Mouse (Mus musculus): Measurements from ENCODE around the gene Rwdd3. TPM values are rescaled to one million over a fixed set of nuclear protein-coding genes. Genes with fewer than 3 reads are reported as not detected.

Rwdd3 gene
- polyA plus RNA-seq, 1 experiment from 2014 or later, result 3.2 TPM

- H3K27me3 ChIP-seq (ENCODE audit: insufficient read depth, poor library complexity, severe bottlenecking), result no peaks in the 10 kb centered on the region
- no peak overlapping the region for H3K4me3 ChIP-seq
- WGBS, result 83% methylated on average over 9 of the region's 9 CpGs
- no peaks in the 10 kb centered on the region for H3K9me3 ChIP-seq
- H3K36me3 ChIP-seq, result no peaks in the 10 kb centered on the region
- DNase-seq (ENCODE audit: low spot score), result no peak
- peaks cover 15% of the 10 kb centered on the region for H3K4me1 ChIP-seq (replicated peaks)
- H3K27ac ChIP-seq, result no peak overlapping the region
Observed at GRCm38 (mm10) chr3:121174248-121174945, 2.9 kb upstream of the Rwdd3 start.

GRCm38 (mm10) chr3:121172718-121173117 lies 1.2 kb upstream of the Rwdd3 start:
- Histone ChIP-seq H3K36me3 (no peaks in the 10 kb centered on the region), H3K9me3 (no peaks in the 10 kb centered on the region), H3K27ac (no peak overlapping the region), H3K27me3 (ENCODE audit: insufficient read depth, poor library complexity, severe bottlenecking) (no peaks in the 10 kb centered on the region), H3K4me1 (replicated peaks) (peaks cover 15% of the 10 kb centered on the region), H3K4me3 (no peak overlapping the region)
- no peak for DNase-seq (ENCODE audit: low spot score)
- WGBS, result 92% methylated on average over 2 of the region's 2 CpGs

GRCm38 (mm10) chr3:121171872-121172265 lies 374 bp upstream of the Rwdd3 start:
- no peak for DNase-seq (ENCODE audit: low spot score)
- Histone ChIP-seq H3K36me3 (no peaks in the 10 kb centered on the region), H3K9me3 (no peaks in the 10 kb centered on the region), H3K4me3 (peak overlapping the region; percentile 73), H3K27ac (peak overlapping the region; percentile 90; the same call in 1 of the 2 replicates), H3K4me1 (replicated peaks) (peaks cover 15% of the 10 kb centered on the region), H3K27me3 (ENCODE audit: insufficient read depth, poor library complexity, severe bottlenecking) (no peaks in the 10 kb centered on the region)
- 57% methylated on average over 6 of the region's 6 CpGs for WGBS

- peak overlapping the region; percentile 73 for H3K4me3 ChIP-seq
- 63% methylated on average over 7 of the region's 7 CpGs for WGBS
- H3K27ac ChIP-seq, result no peak overlapping the region
Observed at GRCm38 (mm10) chr3:121170631-121171030, 864 bp downstream of the Rwdd3 start.

GRCm38 (mm10) chr3:121169092-121169942 lies 2.2 kb downstream of the Rwdd3 start:
- Histone ChIP-seq H3K27me3 (ENCODE audit: insufficient read depth, poor library complexity, severe bottlenecking) (no peaks in the 10 kb centered on the region), H3K4me3 (no peak overlapping the region), H3K27ac (no peak overlapping the region), H3K36me3 (no peaks in the 10 kb centered on the region), H3K9me3 (no peaks in the 10 kb centered on the region), H3K4me1 (replicated peaks) (peaks cover 15% of the 10 kb centered on the region)
- no peak for DNase-seq (ENCODE audit: low spot score)
- WGBS, result 82% methylated on average over 15 of the region's 15 CpGs

More at GRCm38 (mm10) chr3:121170631-121171030, 864 bp downstream of the Rwdd3 start:
- peaks cover 15% of the 10 kb centered on the region for H3K4me1 ChIP-seq (replicated peaks)
- no peaks in the 10 kb centered on the region for H3K27me3 ChIP-seq (ENCODE audit: insufficient read depth, poor library complexity, severe bottlenecking)
- no peaks in the 10 kb centered on the region for H3K9me3 ChIP-seq
- H3K36me3 ChIP-seq, result no peaks in the 10 kb centered on the region
- DNase-seq (ENCODE audit: low spot score), result no peak

- Histone ChIP-seq H3K27me3 (ENCODE audit: insufficient read depth, poor library complexity, severe bottlenecking) (no peaks in the 10 kb centered on the region), H3K4me1 (replicated peaks) (peaks cover 15% of the 10 kb centered on the region), H3K36me3 (no peaks in the 10 kb centered on the region), H3K27ac (no peak overlapping the region), H3K9me3 (no peaks in the 10 kb centered on the region), H3K4me3 (no peak overlapping the region)
- DNase-seq (ENCODE audit: low spot score), result no peak
- WGBS, result 94% methylated on average over 8 of the region's 8 CpGs
Observed at GRCm38 (mm10) chr3:121168581-121168980, 2.9 kb downstream of the Rwdd3 start.

DNA sequence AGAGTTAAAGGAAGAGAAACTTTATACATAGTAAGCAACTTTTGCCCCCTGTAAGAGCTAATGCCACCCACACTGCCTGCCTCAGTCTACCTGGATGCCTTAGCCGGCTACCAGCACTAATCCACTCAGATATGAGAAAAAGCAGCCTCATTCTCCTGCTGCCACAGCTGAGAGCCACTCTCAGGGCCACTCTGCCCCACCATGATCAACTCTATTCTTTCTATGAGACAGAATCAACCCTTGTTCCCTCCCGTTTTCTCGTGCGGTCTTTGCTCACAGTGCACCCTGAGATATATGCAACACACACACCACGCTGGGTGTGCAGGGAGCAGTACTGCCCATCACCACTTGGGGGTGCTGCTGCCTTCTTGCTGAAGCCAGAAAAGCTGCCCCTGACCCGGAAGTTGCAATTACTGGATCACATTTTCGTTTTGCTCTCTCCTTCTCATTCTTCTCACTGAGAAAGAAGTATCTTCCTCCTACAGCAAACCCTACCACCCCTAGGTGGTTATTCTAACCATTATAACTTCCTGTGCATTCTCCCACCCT lies 8.2 kb downstream of the Rwdd3 start:
- H3K27me3 ChIP-seq (ENCODE audit: insufficient read depth, poor library complexity, severe bottlenecking), result no peaks in the 10 kb centered on the region
- no peaks in the 10 kb centered on the region for H3K36me3 ChIP-seq
- WGBS, result 44% methylated on average over 7 of the region's 7 CpGs
- no peaks in the 10 kb centered on the region for H3K4me1 ChIP-seq (replicated peaks)
- H3K27ac ChIP-seq, result no peak overlapping the region
- H3K9me3 ChIP-seq, result no peaks in the 10 kb centered on the region
- DNase-seq (ENCODE audit: low spot score), result peak; percentile 69
- H3K4me3 ChIP-seq, result no peak overlapping the region

DNA sequence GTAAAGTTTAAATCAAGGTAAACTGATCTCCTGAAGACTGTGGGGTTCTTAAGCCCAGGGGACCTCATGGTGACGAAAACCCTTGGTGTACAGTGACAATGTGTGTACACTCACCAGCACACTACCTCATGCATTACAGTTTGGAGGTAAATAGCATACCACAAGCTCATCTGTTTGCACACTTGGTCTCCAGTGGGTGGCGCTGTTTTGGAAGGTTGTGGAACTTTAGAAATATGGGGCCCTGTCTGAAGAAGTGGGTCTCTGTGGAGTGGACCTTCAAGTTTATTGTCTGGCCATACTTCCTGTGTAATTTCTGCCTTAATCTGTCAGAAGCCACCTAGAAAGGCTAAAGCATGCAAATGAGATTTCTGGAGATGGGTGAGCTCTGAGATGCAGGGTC lies 9.8 kb downstream of the Rwdd3 start:
- peaks cover 6% of the 10 kb centered on the region for H3K4me1 ChIP-seq (replicated peaks)
- whole genome bisulfite sequencing, result 38% methylated on average over 2 of the region's 2 CpGs
- no peaks in the 10 kb centered on the region for H3K9me3 ChIP-seq
- DNase-seq (ENCODE audit: low spot score), result no peak
- no peaks in the 10 kb centered on the region for H3K36me3 ChIP-seq
- H3K27me3 ChIP-seq (ENCODE audit: insufficient read depth, poor library complexity, severe bottlenecking), result no peaks in the 10 kb centered on the region
- no peak overlapping the region for H3K27ac ChIP-seq
- no peak overlapping the region for H3K4me3 ChIP-seq

GRCm38 (mm10) chr3:121160424-121160823 lies 11.1 kb downstream of the Rwdd3 start:
- H3K4me1 ChIP-seq (replicated peaks), result peaks cover 18% of the 10 kb centered on the region
- no peaks in the 10 kb centered on the region for H3K27me3 ChIP-seq (ENCODE audit: insufficient read depth, poor library complexity, severe bottlenecking)

DNA sequence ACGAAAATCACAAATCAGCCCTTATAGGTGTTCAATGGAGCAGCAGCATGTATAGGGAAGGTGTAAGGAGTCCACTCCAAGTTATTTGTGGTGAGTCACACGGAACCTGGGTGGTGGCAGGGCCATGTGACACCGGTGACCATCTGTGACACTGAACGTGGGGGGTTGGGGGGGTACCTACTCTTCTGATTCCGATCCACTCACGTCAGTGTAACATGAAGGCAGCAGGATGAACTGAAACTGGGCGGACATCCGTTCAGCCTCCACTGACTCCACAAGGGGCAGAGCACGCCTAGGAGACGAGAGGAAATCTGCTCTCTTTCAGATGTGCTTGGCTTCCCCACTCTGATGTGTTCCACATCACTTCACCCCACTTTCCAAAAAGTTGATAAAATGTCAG lies 11.9 kb downstream of the Rwdd3 start:
- H3K4me1 ChIP-seq (replicated peaks), result peaks cover 19% of the 10 kb centered on the region
- H3K4me3 ChIP-seq, result no peak overlapping the region
- H3K36me3 ChIP-seq, result no peaks in the 10 kb centered on the region
- H3K27me3 ChIP-seq (ENCODE audit: insufficient read depth, poor library complexity, severe bottlenecking), result no peaks in the 10 kb centered on the region
- no peak for DNase-seq (ENCODE audit: low spot score)
- 82% methylated on average over 10 of the region's 10 CpGs for WGBS
- no peaks in the 10 kb centered on the region for H3K9me3 ChIP-seq
- H3K27ac ChIP-seq, result no peak overlapping the region

More at GRCm38 (mm10) chr3:121160424-121160823, 11.1 kb downstream of the Rwdd3 start:
- H3K4me3 ChIP-seq, result no peak overlapping the region
- 88% methylated on average over 4 of the region's 4 CpGs for WGBS
- DNase-seq (ENCODE audit: low spot score), result no peak
- H3K36me3 ChIP-seq, result no peaks in the 10 kb centered on the region
- H3K27ac ChIP-seq, result no peak overlapping the region
- no peaks in the 10 kb centered on the region for H3K9me3 ChIP-seq

GRCm38 (mm10) chr3:121158901-121159351 lies 12.6 kb downstream of the Rwdd3 start:
- DNase-seq (ENCODE audit: low spot score), result no peak
- 93% methylated on average over 16 of the region's 16 CpGs for WGBS
- no peaks in the 10 kb centered on the region for H3K36me3 ChIP-seq
- peaks cover 19% of the 10 kb centered on the region for H3K4me1 ChIP-seq (replicated peaks)
- no peak overlapping the region for H3K27ac ChIP-seq
- H3K9me3 ChIP-seq, result no peaks in the 10 kb centered on the region
- H3K4me3 ChIP-seq, result no peak overlapping the region
- no peaks in the 10 kb centered on the region for H3K27me3 ChIP-seq (ENCODE audit: insufficient read depth, poor library complexity, severe bottlenecking)

GRCm38 (mm10) chr3:121157546-121158330 lies 13.8 kb downstream of the Rwdd3 start:
- no peaks in the 10 kb centered on the region for H3K36me3 ChIP-seq
- no peak for DNase-seq (ENCODE audit: low spot score)
- H3K9me3 ChIP-seq, result no peaks in the 10 kb centered on the region
- WGBS, result 76% methylated on average over 10 of the region's 10 CpGs
- H3K27me3 ChIP-seq (ENCODE audit: insufficient read depth, poor library complexity, severe bottlenecking), result no peaks in the 10 kb centered on the region
- H3K4me1 ChIP-seq (replicated peaks), result peaks cover 21% of the 10 kb centered on the region
- no peak overlapping the region for H3K4me3 ChIP-seq
- H3K27ac ChIP-seq, result no peak overlapping the region
